Mouse (Mus musculus) midbrain, embryonic 11.5 days (tissue): ENCODE measurements around the gene Tram2. TPM values are rescaled to one million over a fixed set of nuclear protein-coding genes. Genes with fewer than 3 reads are reported as not detected.
A peak's percentile ranks its signal among the peaks of the same experiment; 100 is the strongest.

Experiments used
- ATAC-seq: fragments of 200-750 bp; cut with Nextera tagmentation; 2 replicates; pipeline ENCODE4 v1.8.0; 2017; ENCODE audit warnings: moderate TSS enrichment, moderate library complexity; ENCODE audit not compliant: low FRiP score
- DNase-seq: peaks from one replicate; pipeline ENCODE4 v3.0.0; 2015; ENCODE audit warnings: low spot score; ENCODE audit errors: missing footprints
- H3K27ac ChIP-seq: fragments of 300-500 bp; sonication (generic); 2 replicates; pipeline ENCODE4 v1.5.1; 2014; ENCODE audit warnings: low read depth, low read length
- H3K27me3 ChIP-seq: fragments of 300-500 bp; sonication (generic); 2 replicates; pipeline ENCODE4 v1.6.1; 2014; ENCODE audit warnings: mild to moderate bottlenecking, low read length, moderate library complexity, mixed read lengths; ENCODE audit not compliant: control insufficient read depth, insufficient read depth
- H3K36me3 ChIP-seq: fragments of 300-500 bp; sonication (generic); 2 replicates; pipeline ENCODE4 v1.6.1; 2014; ENCODE audit warnings: mild to moderate bottlenecking, low read length, moderate library complexity, mixed read lengths; ENCODE audit not compliant: control insufficient read depth, insufficient read depth
- H3K4me1 ChIP-seq: fragments of 300-500 bp; sonication (generic); 2 replicates; pipeline ENCODE4 v1.6.1; 2014; ENCODE audit warnings: low read length; ENCODE audit not compliant: control insufficient read depth, insufficient read depth
- H3K4me2 ChIP-seq: fragments of 300-500 bp; sonication (generic); 2 replicates; pipeline ENCODE4 v1.6.1; 2014; ENCODE audit warnings: mild to moderate bottlenecking, moderate library complexity
- H3K4me3 ChIP-seq: fragments of 300-500 bp; sonication (generic); 2 replicates; pipeline ENCODE4 v1.5.1; 2014; ENCODE audit warnings: low read depth, low read length
- H3K9ac ChIP-seq: fragments of 300-500 bp; sonication (generic); 2 replicates; pipeline ENCODE4 v1.6.1; 2014; ENCODE audit warnings: low read length
- H3K9me3 ChIP-seq: fragments of 300-500 bp; sonication (generic); 2 replicates; pipeline ENCODE4 v1.6.1; 2016; ENCODE audit warnings: low read length; ENCODE audit not compliant: control insufficient read depth
- WGBS: fragments of 180-500 bp; shearing (Covaris S2); extraction: QIAGEN DNeasy Blood & Tissue Kit; methylation state at CpG from one replicate; pipeline ENCODE4 v1.1.7; 2014; 5-methylcytosine and 5-hydroxymethylcytosine counted together
- polyA plus RNA-seq: library from polyadenylated mRNA; unstranded; fragments of >200 nt; fragmentation: Nextera tagmentation; extraction: Ambion mirVana; gene quantifications from 2 replicates; pipeline ENCODE4 v1.2.1, GENCODE M21; 2014

Tram2 gene
- polyA plus RNA-seq, 1 experiment from 2014 or later: 6.4 TPM

- no peaks in the 10 kb centered on the region for H3K4me1 ChIP-seq
- H3K4me2 ChIP-seq: no peak overlapping the region
- H3K27me3 ChIP-seq: no peaks in the 10 kb centered on the region
- H3K4me3 ChIP-seq: no peak overlapping the region
- H3K36me3 ChIP-seq: no peaks in the 10 kb centered on the region
- no peak overlapping the region for H3K9ac ChIP-seq
- DNase-seq (no peak), ATAC-seq (no peak)
- 90% methylated on average over 5 of the region's 5 CpGs for WGBS
- H3K9me3 ChIP-seq: no peaks in the 10 kb centered on the region
- no peak overlapping the region for H3K27ac ChIP-seq
Measured at GRCm38 (mm10) chr1:21086291-21086690, 7.3 kb upstream of the Tram2 start.

GRCm38 (mm10) chr1:21084661-21085060 is 5.6 kb upstream of the Tram2 start:
- H3K9me3 ChIP-seq: no peaks in the 10 kb centered on the region
- ATAC-seq: no peak
- no peak overlapping the region for H3K9ac ChIP-seq
- 78% methylated on average over 2 of the region's 2 CpGs for WGBS
- H3K4me1 ChIP-seq: no peaks in the 10 kb centered on the region
- H3K27me3 ChIP-seq: no peaks in the 10 kb centered on the region
- no peak overlapping the region for H3K27ac ChIP-seq
- H3K4me2 ChIP-seq: no peak overlapping the region
- no peak for DNase-seq
- H3K4me3 ChIP-seq: no peak overlapping the region
- no peaks in the 10 kb centered on the region for H3K36me3 ChIP-seq

GRCm38 (mm10) chr1:21080362-21080761 is 1.3 kb upstream of the Tram2 start:
- Histone ChIP-seq H3K36me3 (no peaks in the 10 kb centered on the region), H3K27me3 (no peaks in the 10 kb centered on the region), H3K9ac (no peak overlapping the region), H3K9me3 (no peaks in the 10 kb centered on the region), H3K4me3 (no peak overlapping the region), H3K27ac (no peak overlapping the region), H3K4me2 (no peak overlapping the region), H3K4me1 (peaks cover 27% of the 10 kb centered on the region)
- 88% methylated on average over 12 of the region's 12 CpGs for WGBS
- ATAC-seq (no peak), DNase-seq (peak; percentile 83)

- Histone ChIP-seq H3K9me3 (no peaks in the 10 kb centered on the region), H3K27me3 (no peaks in the 10 kb centered on the region), H3K4me2 (peak overlapping the region; percentile 75), H3K9ac (peak overlapping the region; percentile 72), H3K36me3 (no peaks in the 10 kb centered on the region), H3K4me1 (peaks cover 43% of the 10 kb centered on the region), H3K27ac (no peak overlapping the region), H3K4me3 (peak overlapping the region; percentile 64)
- peak; percentile 88 for DNase-seq
- under 1% methylated on average over 36 of the region's 36 CpGs for WGBS
- peak; percentile 57; the same call in 1 of the 2 replicates for ATAC-seq
Measured at GRCm38 (mm10) chr1:21078481-21079214, 381 bp downstream of the Tram2 start.

GRCm38 (mm10) chr1:21077619-21078018 is 1.4 kb downstream of the Tram2 start:
- Histone ChIP-seq H3K27ac (no peak overlapping the region), H3K4me1 (peaks cover 51% of the 10 kb centered on the region), H3K9ac (peak overlapping the region; percentile 16; the same call in 1 of the 2 replicates), H3K9me3 (no peaks in the 10 kb centered on the region), H3K4me3 (peak overlapping the region; percentile 64; the same call in 1 of the 2 replicates), H3K4me2 (peak overlapping the region; percentile 75), H3K36me3 (no peaks in the 10 kb centered on the region), H3K27me3 (no peaks in the 10 kb centered on the region)
- WGBS: 67% methylated on average over 7 of the region's 7 CpGs
- peak; percentile 87 for DNase-seq
- ATAC-seq: no peak

GRCm38 (mm10) chr1:21077191-21077590 is 1.8 kb downstream of the Tram2 start:
- H3K9ac ChIP-seq: no peak overlapping the region; the same call in 1 of the 2 replicates
- H3K4me2 ChIP-seq: peak overlapping the region; percentile 75
- peaks cover 51% of the 10 kb centered on the region for H3K4me1 ChIP-seq
- no peaks in the 10 kb centered on the region for H3K36me3 ChIP-seq
- no peaks in the 10 kb centered on the region for H3K9me3 ChIP-seq
- DNase-seq: peak; percentile 85
- H3K27ac ChIP-seq: no peak overlapping the region
- no peak overlapping the region; the same call in 1 of the 2 replicates for H3K4me3 ChIP-seq
- no peak for ATAC-seq
- no peaks in the 10 kb centered on the region for H3K27me3 ChIP-seq
- WGBS: 34% methylated on average over 5 of the region's 5 CpGs

- Histone ChIP-seq H3K4me2 (peak overlapping the region; percentile 75), H3K27me3 (no peaks in the 10 kb centered on the region), H3K27ac (no peak overlapping the region; the same call in 1 of the 2 replicates), H3K4me1 (peaks cover 51% of the 10 kb centered on the region), H3K36me3 (no peaks in the 10 kb centered on the region), H3K9me3 (no peaks in the 10 kb centered on the region), H3K9ac (peak overlapping the region; percentile 33), H3K4me3 (no peak overlapping the region)
- ATAC-seq (no peak), DNase-seq (peak; percentile 86)
- 18% methylated on average over 6 of the region's 6 CpGs for whole genome bisulfite sequencing
Measured at GRCm38 (mm10) chr1:21075986-21076495, 3.0 kb downstream of the Tram2 start.

- H3K4me2 ChIP-seq: peak overlapping the region; percentile 20
- peak; percentile 43 for ATAC-seq
- H3K27me3 ChIP-seq: no peaks in the 10 kb centered on the region
Measured at GRCm38 (mm10) chr1:21074231-21074630, 4.8 kb downstream of the Tram2 start.

GRCm38 (mm10) chr1:21072875-21073444 is 6.1 kb downstream of the Tram2 start:
- WGBS: 84% methylated on average over 12 of the region's 12 CpGs
- H3K4me2 ChIP-seq: no peak overlapping the region

More at GRCm38 (mm10) chr1:21074231-21074630, 4.8 kb downstream of the Tram2 start:
- H3K9me3 ChIP-seq: no peaks in the 10 kb centered on the region
- H3K4me1 ChIP-seq: peaks cover 51% of the 10 kb centered on the region
- H3K36me3 ChIP-seq: no peaks in the 10 kb centered on the region
- WGBS: 16% methylated on average over 5 of the region's 5 CpGs
- H3K27ac ChIP-seq: peak overlapping the region; percentile 40
- 0 out of 2 replicates have a peak overlapping the region, but pooled peaks have one; percentile 5 for H3K9ac ChIP-seq
- DNase-seq: peak; percentile 91
- no peak overlapping the region for H3K4me3 ChIP-seq

More at GRCm38 (mm10) chr1:21072875-21073444, 6.1 kb downstream of the Tram2 start:
- DNase-seq (no peak), ATAC-seq (no peak)
- no peaks in the 10 kb centered on the region for H3K27me3 ChIP-seq
- no peaks in the 10 kb centered on the region for H3K36me3 ChIP-seq
- no peak overlapping the region for H3K4me3 ChIP-seq
- H3K4me1 ChIP-seq: peaks cover 46% of the 10 kb centered on the region
- no peak overlapping the region for H3K27ac ChIP-seq
- H3K9ac ChIP-seq: no peak overlapping the region
- H3K9me3 ChIP-seq: no peaks in the 10 kb centered on the region
